Mouse (Mus musculus): Measurements from ENCODE around the gene Gm30191. TPM values are rescaled to one million over a fixed set of nuclear protein-coding genes. Genes with fewer than 3 reads are reported as not detected.
"Not testable (repeated sequence)": the region's sequence is repeated elsewhere in the genome, so short reads cannot be mapped to it uniquely, and the experiment has no call there.

The Gm30191 gene
- total RNA-seq, 2 experiments from 2014 or later, result not detected

DNA sequence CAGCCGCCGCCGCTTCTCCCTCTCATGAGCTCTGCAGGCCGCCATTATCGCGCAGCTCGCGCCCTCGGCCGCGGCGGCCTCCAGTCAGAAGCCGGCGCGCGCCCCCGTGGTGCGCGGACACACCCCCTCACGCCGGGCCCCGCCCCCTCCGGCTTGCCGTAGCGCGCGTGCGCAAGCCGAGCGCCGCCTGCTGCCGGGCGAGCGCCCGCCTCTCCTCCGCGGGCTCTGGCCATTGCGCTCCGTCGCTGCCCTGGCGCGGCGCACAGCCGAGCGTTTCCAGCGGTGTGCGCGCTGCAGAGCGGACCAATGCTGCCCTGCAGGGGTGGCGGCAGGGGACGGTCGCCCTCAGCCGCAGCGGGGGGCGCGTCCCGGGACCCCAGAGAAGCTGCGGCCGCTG, 40.4 kb downstream of the Gm30191 start:
- peak; percentile 97 for DNase-seq

DNA sequence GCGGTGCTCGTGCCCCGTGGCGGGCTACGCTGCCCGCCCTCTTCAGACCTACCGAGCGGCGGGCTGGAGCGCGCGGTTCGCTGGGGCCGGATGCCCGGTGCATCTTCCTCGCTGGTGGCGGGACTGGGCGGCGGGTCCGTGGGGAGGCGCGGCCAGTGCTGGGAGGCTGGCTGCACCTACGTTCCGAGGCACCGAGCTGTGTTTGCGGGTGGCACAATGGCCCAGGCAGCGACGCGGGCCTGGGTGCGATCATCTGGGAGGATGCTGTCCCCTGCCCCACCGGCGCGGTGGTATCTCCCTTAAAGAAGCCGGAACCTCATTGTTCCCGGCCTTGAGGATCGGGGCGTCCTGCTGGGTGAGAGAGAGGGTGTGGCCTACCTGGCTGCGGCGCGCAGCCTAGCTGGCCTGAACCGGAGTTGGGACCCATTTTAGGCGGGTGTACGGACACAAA, 40.9 kb downstream of the Gm30191 start, which contains the start of gene Pdik1l:
Pdik1l (minus strand) TSS at position 321 of the 451 bp plus-strand sequence.
- peak; percentile 64 for DNase-seq

DNA sequence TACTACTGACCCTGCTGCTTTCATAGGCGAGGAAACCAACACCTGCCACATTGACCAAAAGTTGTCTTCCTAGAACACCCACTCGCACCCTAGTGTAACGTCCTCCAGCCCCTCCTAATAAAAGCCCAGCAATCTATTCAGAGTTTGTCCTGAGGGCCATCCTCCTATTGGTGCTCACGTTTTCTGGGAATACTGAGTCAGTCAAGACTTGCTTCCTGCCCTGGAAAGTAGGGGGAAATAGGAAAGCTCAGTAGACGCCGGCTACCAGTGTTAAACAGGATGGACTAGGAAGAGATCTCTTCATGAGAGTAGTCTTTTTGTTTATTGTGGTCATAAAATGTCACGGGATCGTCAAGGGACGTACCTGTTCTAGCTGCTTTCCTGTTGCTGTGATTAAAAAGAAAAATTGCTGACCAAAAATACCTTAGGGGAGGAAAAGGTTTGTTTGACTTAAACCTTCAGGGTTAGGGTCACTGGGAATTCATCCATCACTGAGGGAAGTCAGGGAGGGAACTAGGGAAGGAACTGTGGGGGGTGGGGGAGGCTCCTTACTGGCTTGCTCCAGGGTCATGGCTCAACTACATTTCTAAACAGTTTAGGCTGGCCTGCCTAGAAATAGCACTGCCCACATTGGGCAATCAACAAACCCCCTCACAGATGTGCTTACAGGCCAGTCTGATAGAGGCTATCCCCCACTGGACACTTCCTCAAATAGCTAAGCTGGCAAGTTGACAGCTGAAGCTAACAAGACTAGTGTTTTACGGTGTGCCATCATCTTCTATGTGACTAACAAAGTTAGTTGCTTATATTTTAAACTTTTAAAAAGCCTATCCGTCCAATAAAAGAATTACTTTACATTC, 41.9 kb downstream of the Gm30191 start:
- no peak for DNase-seq

- peak; percentile 38 for DNase-seq
Measured at GRCm38 (mm10) chr4:134292067-134292466, 45.3 kb downstream of the Gm30191 start.

DNA sequence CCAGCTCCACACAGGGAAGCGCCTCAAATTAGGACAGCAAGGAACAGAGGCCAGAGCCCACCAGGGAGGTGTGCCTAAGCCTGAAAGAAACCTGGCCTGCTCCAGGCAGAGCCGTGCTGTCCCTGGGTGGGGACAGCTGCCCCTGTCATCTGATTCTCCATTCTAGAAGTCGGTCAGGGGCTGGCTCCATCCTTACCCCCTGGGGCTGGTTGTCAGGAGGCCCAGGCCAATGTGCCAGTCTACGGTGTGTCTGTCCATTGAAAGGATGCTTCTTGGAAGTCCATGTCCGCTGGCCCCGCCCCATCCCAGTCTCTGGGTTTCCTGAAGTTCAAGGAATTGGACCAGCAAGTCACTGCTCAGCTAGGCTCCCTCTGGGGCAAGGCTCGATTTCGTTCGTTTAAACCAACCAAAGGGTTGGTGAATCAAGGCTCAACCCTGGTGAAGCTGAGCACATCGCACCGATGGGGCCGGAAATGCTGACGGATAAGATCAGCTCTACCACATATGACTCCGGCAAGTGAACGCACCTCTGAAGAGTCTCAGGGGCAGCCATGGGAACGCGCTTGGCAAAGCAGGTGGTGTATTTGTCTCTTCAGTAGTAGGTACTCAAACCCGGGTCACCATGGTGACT, 46.4 kb downstream of the Gm30191 start:
- DNase-seq, result no peak

GRCm38 (mm10) chr4:134293692-134294163, 47.0 kb downstream of the Gm30191 start:
- no peak for DNase-seq

DNA sequence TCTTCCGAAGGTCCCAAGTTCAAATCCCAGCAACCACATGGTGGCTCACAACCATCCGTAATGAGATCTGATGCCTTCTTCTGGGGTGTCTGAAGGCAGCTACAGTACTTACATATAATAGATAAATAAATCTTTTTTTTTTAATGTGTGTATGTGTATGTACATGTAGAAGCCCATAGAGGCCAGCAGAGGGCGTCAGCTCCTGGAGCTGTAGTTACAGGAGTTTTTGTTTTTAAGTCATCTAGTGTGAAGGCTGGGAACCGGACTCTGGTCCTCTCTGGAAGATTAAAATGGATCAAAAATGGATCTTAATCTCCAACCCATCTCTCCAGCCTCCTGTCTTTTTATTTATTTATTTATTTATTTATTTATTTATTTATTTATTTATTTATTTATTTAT, 49.4 kb downstream of the Gm30191 start:
- not testable (repeated sequence) for DNase-seq

DNA sequence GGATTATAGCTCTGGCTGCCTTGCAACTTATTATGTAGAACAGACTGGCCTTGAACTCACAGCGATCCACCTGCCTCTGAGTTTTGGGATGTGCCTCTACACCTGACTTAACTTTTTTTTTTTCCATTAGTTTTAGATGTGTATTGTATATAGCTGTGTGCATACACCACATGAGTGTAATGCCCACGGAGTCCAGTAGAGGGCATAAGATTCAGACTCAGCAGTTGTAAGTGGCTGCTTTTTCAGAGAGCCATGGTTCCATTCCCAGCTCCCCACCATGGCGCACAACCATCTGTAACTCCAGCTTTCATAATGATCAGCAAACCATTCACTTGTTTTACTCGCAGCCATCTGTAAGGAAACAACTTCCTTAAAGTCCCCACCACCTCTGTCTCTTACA, 49.8 kb downstream of the Gm30191 start:
- no peak for DNase-seq

- DNase-seq, result no peak
Measured at GRCm38 (mm10) chr4:134297369-134297768, 50.6 kb downstream of the Gm30191 start.

DNA sequence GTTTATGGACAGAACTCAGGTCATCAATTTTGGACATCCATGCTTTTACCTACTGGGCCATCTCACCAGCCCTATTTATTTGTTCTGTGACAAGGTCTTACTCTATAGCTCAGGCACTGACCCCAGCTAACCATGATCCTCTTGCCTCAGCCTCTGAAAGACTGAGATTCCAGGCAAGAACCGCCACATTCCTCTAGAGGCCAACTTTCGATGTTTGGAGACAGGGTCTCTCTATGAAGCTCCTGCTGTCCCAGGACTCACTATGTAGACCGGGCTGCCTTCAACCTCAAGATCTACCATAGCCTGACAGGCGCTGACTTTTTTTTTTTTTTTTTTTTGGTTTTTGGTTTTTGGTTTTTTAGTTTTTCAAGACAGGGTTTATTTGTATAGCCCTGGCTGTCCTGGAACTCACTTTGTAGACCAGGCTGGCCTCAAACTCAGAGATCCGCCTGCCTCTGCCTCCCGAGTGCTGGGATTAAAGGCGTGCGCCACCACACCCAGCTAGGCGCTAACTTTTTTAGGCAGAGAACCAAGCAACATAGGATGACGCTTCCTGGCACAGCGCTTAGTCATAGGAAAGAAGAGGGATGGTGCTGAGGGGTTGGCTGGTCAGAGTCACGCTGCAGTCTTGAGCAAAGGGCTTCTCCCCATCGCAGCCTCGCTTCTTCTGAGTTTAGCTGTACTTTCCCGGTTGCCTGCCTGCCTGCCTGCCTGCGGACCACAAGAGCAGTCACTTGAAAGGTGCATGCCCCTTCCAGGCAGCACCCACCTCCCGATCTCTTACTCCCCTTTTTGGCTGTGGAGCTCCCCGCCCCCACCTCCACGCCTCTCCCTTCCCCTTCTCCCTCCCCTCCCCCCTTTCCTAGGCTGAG, 52.1 kb downstream of the Gm30191 start:
- DNase-seq, result no peak

GRCm38 (mm10) chr4:134299498-134299810, 52.7 kb downstream of the Gm30191 start:
- DNase-seq, result peak; percentile 53

Other genes with a start within 250 kb of the Gm30191 start
- 1 to 10 TPM; 9.5 TPM for gene Dhdds, start 246.0 kb upstream of the Gm30191 start, total RNA-seq (2021)
- gene Lin28a, start 228.1 kb upstream of the Gm30191 start, total RNA-seq (2021), result under 1 TPM; 0.24 to 0.49 TPM
- gene Zfp683, start 193.1 kb upstream of the Gm30191 start, total RNA-seq (2021), result not detected
- not detected for gene Crybg2, start 186.1 kb upstream of the Gm30191 start, total RNA-seq (2021)
- 1 to 10 TPM in 1 of 2 experiments, under 1 TPM in 1; 0.61 to 1.2 TPM for gene Cd52, start 151.9 kb upstream of the Gm30191 start, total RNA-seq (2021)
- gene Ubxn11, start 144.4 kb upstream of the Gm30191 start, total RNA-seq (2021), result 1 to 10 TPM; 1.0 to 1.3 TPM
- 10 to 100 TPM; 19.1 to 26.6 TPM for gene Sh3bgrl3, start 118.1 kb upstream of the Gm30191 start, total RNA-seq (2021)
- gene Cep85, start 59.8 kb upstream of the Gm30191 start, total RNA-seq (2021), result 10 to 100 TPM; 38.9 to 63.2 TPM
- not detected for gene Gm7534, start 43.9 kb upstream of the Gm30191 start, total RNA-seq (2021)
- 1 to 10 TPM; 1.2 to 1.4 TPM for gene Catsper4, start 19.6 kb upstream of the Gm30191 start, total RNA-seq (2021)
- 10 to 100 TPM; 22.8 to 32.8 TPM for gene Cnksr1, start 8.5 kb upstream of the Gm30191 start, total RNA-seq (2021)
- not detected for gene E130218I03Rik, start 3.3 kb upstream of the Gm30191 start, total RNA-seq (2021)
- gene Zfp593, start 1.3 kb upstream of the Gm30191 start, total RNA-seq (2021), result 1 to 10 TPM; 3.3 to 4.4 TPM
- gene Grrp1, start 7.2 kb downstream of the Gm30191 start, total RNA-seq (2021), result 1 to 10 TPM; 3.4 TPM
- 1 to 10 TPM; 2.3 to 3.8 TPM for gene Pdik1l, start 41.0 kb downstream of the Gm30191 start, total RNA-seq (2021)
- gene Trim63, start 68.2 kb downstream of the Gm30191 start, total RNA-seq (2021), result 100 to 1,000 TPM; 113 to 253 TPM
- 1 to 10 TPM; 1.4 to 7.2 TPM for gene Slc30a2, start 96.2 kb downstream of the Gm30191 start, total RNA-seq (2021)
- 10 to 100 TPM; 25.5 to 29.2 TPM for gene Extl1, start 136.9 kb downstream of the Gm30191 start, total RNA-seq (2021)
- gene Pafah2, start 149.4 kb downstream of the Gm30191 start, total RNA-seq (2021), result 1 to 10 TPM; 3.2 TPM
- gene Stmn1, start 221.4 kb downstream of the Gm30191 start, total RNA-seq (2021), result 10 to 100 TPM in 1 of 2 experiments, 1 to 10 TPM in 1; 6.9 to 10.6 TPM
- gene Paqr7, start 249.8 kb downstream of the Gm30191 start, total RNA-seq (2021), result 1 to 10 TPM; 2.3 to 4.9 TPM

All from gastrocnemius, postnatal 25 days (tissue).